Mouse (Mus musculus) CH12.LX (cell line): ENCODE measurements around the gene Spsb2.

ENCODE experiments used
- CTCF ChIP-seq, 2 experiments: IDR thresholded peaks in 1 of 2; conservative IDR thresholded peaks in 1 of 2; 2 replicates each; pipeline ENCODE4 v1.5.1; 2011 to 2012; ENCODE audit warnings: low read depth in 2 of 2, low read length in 2 of 2, improper control_type of control experiment in 1 of 2, inconsistent platforms in 1 of 2, mild to moderate bottlenecking in 1 of 2, moderate library complexity in 1 of 2
- E2F4 ChIP-seq: IDR thresholded peaks from 2 replicates; pipeline ENCODE4 v1.6.1; 2011; ENCODE audit warnings: low read depth, low read length, improper control_type of control experiment; ENCODE audit not compliant: insufficient replicate concordance
- EP300 ChIP-seq: IDR thresholded peaks from 2 replicates; pipeline ENCODE4 v1.6.1; 2011; ENCODE audit warnings: low read length, improper control_type of control experiment
- GABPA ChIP-seq: IDR thresholded peaks from 2 replicates; pipeline ENCODE4 v1.6.1; 2012; ENCODE audit warnings: low read depth, low read length, improper control_type of control experiment, inconsistent platforms; ENCODE audit not compliant: insufficient replicate concordance
- NRF1 ChIP-seq: IDR thresholded peaks from 2 replicates; pipeline ENCODE4 v1.6.1; 2014; ENCODE audit warnings: low read depth, mild to moderate bottlenecking, inconsistent platforms, low read length, improper control_type of control experiment, moderate library complexity
- POLR2A ChIP-seq: IDR thresholded peaks from 2 replicates; pipeline ENCODE4 v1.6.1; 2011; ENCODE audit warnings: low read depth, mild to moderate bottlenecking, improper control_type of control experiment, low read length
- SIN3A ChIP-seq: IDR thresholded peaks from 2 replicates; pipeline ENCODE4 v1.6.1; 2012; ENCODE audit warnings: low read length, improper control_type of control experiment, inconsistent platforms
- ZMIZ1 ChIP-seq: IDR thresholded peaks from 2 replicates; pipeline ENCODE4 v1.6.1; 2012; ENCODE audit warnings: low read depth, mild to moderate bottlenecking, inconsistent platforms, low read length, improper control_type of control experiment

GRCm38 (mm10) chr6:124765951-124766350, 42.5 kb upstream of the Spsb2 start:
- TF ChIP-seq EP300 (no peak), POLR2A (no peak), CTCF (conservative IDR thresholded peaks at IDR 0.05 in 1 of 2, IDR thresholded peaks at IDR 0.05 in 1 of 2; ENCODE audit: low read depth in 2 of 2, low read length in 2 of 2) (no peak), ZMIZ1 (no peak), E2F4 (no peak), SIN3A (no peak), NRF1 (no peak), GABPA (no peak)
